Mouse (Mus musculus): Measurements from ENCODE around the gene Sdcbp2.

DNA sequence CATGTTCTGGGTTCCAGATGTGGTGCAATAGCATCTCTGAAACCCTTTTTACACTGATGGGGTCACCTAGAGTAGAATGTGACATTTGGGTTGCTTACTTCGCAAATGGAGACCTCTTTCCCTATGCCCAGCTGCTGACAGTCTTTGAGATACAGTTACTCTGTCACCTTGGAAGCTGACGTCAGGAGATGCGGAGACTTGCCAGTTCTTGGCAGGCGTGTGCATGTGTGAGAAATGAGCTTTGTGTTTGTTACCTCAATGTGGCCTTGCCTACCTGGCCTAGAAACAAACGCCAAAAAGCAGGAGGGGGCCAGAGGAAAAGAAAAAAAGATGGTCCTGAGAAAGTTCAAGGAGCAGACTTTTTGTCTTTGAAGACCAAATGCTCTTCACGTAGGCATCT, 5.6 kb upstream of the Sdcbp2 start:
- no peak for TF ChIP-seq POLR2A (IDR thresholded peaks at IDR 0.05; ENCODE audit: control insufficient read depth in 1 of 2, insufficient read depth in 1 of 2, low read depth in 1 of 2, low read length in 2 of 2, poor library complexity in 1 of 2)
- TF ChIP-seq CTCF (IDR thresholded peaks at IDR 0.05 in 2 of 3, conservative IDR thresholded peaks at IDR 0.05 in 1 of 3; ENCODE audit: control insufficient read depth in 1 of 3, insufficient read depth in 1 of 3, low read depth in 2 of 3, low read length in 3 of 3, poor library complexity in 1 of 3, severe bottlenecking in 1 of 3) = no peak
- no peak for TF ChIP-seq EP300 (IDR thresholded peaks at IDR 0.05; ENCODE audit: low read depth in 1 of 2, low read length in 2 of 2)
- no peak for TF ChIP-seq RCOR1 (IDR thresholded peaks at IDR 0.05; ENCODE audit: low read depth, low read length)
- no peak for TF ChIP-seq ELF1 (IDR thresholded peaks at IDR 0.05; ENCODE audit: low read depth, low read length)
- TF ChIP-seq HCFC1 (IDR thresholded peaks at IDR 0.05; ENCODE audit: low read depth, low read length) = no peak
- no peak for TF ChIP-seq GABPA (IDR thresholded peaks at IDR 0.05; ENCODE audit: low read depth, low read length)
- TF ChIP-seq MAFK (IDR thresholded peaks at IDR 0.05; ENCODE audit: borderline replicate concordance, low read depth, low read length) = no peak

Data from MEL (cell line).